Mouse (Mus musculus): ENCODE data around the gene Slc16a4.

Slc16a4 gene

GRCm38 (mm10) chr3:107360341-107360740 lies 69.3 kb downstream of the Slc16a4 start:
- DNase-seq (ENCODE audit: low spot score) = no peak

Measured in urinary bladder, postnatal 25 days (tissue).